Mouse (Mus musculus) granulocyte monocyte progenitor cell, adult 5-6 weeks (primary cell): Measurements from ENCODE around the gene Dnaja3. TPM values are rescaled to one million over a fixed set of nuclear protein-coding genes. Genes with fewer than 3 reads are reported as not detected.

Experiments used
- total RNA-seq, 2 experiments: library from RNA; stranded (forward) in 1 of 2; stranded (reverse) in 1 of 2; fragments of 200-712, 200-1000 nt in 1 of 2; fragments of >200 nt in 1 of 2; fragmentation: Nextera tagmentation in 1 of 2; gene quantifications; 2 replicates each; pipeline ENCODE4 v1.2.3; 2014 to 2017

The Dnaja3 gene
- total RNA-seq, 2 experiments from 2014 or later: 45.8 to 66.4 TPM

Other genes starting within 250 kb of the Dnaja3 start
- gene Adcy9, start 219.5 kb upstream of the Dnaja3 start, total RNA-seq (2014; fragmentation: Nextera tagmentation): 1.5 and 2.9 TPM in 2 replicates
- 2.5 and 4.7 TPM in 2 replicates for gene Adcy9, start 219.5 kb upstream of the Dnaja3 start, total RNA-seq (2017)
- gene Srl, start 98.2 kb upstream of the Dnaja3 start, total RNA-seq (2014; fragmentation: Nextera tagmentation): 16.1 and 16.3 TPM in 2 replicates
- 8.2 and 29.9 TPM in 2 replicates for gene Srl, start 98.2 kb upstream of the Dnaja3 start, total RNA-seq (2017)
- 34.8 and 46.6 TPM in 2 replicates for gene Tfap4, start 80.1 kb upstream of the Dnaja3 start, total RNA-seq (2014; fragmentation: Nextera tagmentation)
- gene Tfap4, start 80.1 kb upstream of the Dnaja3 start, total RNA-seq (2017): 36.4 and 47.6 TPM in 2 replicates
- 2.1 and 2.8 TPM in 2 replicates for gene Glis2, start 45.3 kb upstream of the Dnaja3 start, total RNA-seq (2014; fragmentation: Nextera tagmentation)
- 0.39 TPM in 1 of 2 replicates, not detected in the other for gene Glis2, start 45.3 kb upstream of the Dnaja3 start, total RNA-seq (2017)
- gene Pam16, start 15.0 kb upstream of the Dnaja3 start, total RNA-seq (2014; fragmentation: Nextera tagmentation): 42.3 and 113 TPM in 2 replicates
- 45.2 and 50.0 TPM in 2 replicates for gene Pam16, start 15.0 kb upstream of the Dnaja3 start, total RNA-seq (2017)
- gene Vasn, start within 50 bp of the Dnaja3 start, total RNA-seq (2014; fragmentation: Nextera tagmentation): not detected in 2 replicates
- 0.67 TPM in 1 of 2 replicates, not detected in the other for gene Vasn, start within 50 bp of the Dnaja3 start, total RNA-seq (2017)
- gene Coro7, start 39.8 kb downstream of the Dnaja3 start, total RNA-seq (2014; fragmentation: Nextera tagmentation): 115 and 187 TPM in 2 replicates
- 39.8 and 58.1 TPM in 2 replicates for gene Coro7, start 39.8 kb downstream of the Dnaja3 start, total RNA-seq (2017)
- 50.8 and 61.6 TPM in 2 replicates for gene Nmral1, start 79.4 kb downstream of the Dnaja3 start, total RNA-seq (2014; fragmentation: Nextera tagmentation)
- gene Nmral1, start 79.4 kb downstream of the Dnaja3 start, total RNA-seq (2017): 75.7 and 82.9 TPM in 2 replicates
- gene Hmox2, start 86.4 kb downstream of the Dnaja3 start, total RNA-seq (2014; fragmentation: Nextera tagmentation): 70.2 and 73.0 TPM in 2 replicates
- 77.2 and 95.9 TPM in 2 replicates for gene Hmox2, start 86.4 kb downstream of the Dnaja3 start, total RNA-seq (2017)
- gene Cdip1, start 150.3 kb downstream of the Dnaja3 start, total RNA-seq (2014; fragmentation: Nextera tagmentation): 22.2 and 26.0 TPM in 2 replicates
- gene Cdip1, start 150.3 kb downstream of the Dnaja3 start, total RNA-seq (2017): 11.4 and 13.1 TPM in 2 replicates
- gene 4930562C15Rik, start 195.4 kb downstream of the Dnaja3 start, total RNA-seq (2014; fragmentation: Nextera tagmentation): not detected in 2 replicates
- gene 4930562C15Rik, start 195.4 kb downstream of the Dnaja3 start, total RNA-seq (2017): 0.65 TPM in 1 of 2 replicates, not detected in the other
- gene Ubald1, start 240.3 kb downstream of the Dnaja3 start, total RNA-seq (2014; fragmentation: Nextera tagmentation): 37.0 and 39.8 TPM in 2 replicates
- 11.4 and 14.1 TPM in 2 replicates for gene Ubald1, start 240.3 kb downstream of the Dnaja3 start, total RNA-seq (2017)
- gene Mgrn1, start 246.3 kb downstream of the Dnaja3 start, total RNA-seq (2014; fragmentation: Nextera tagmentation): 28.3 and 33.5 TPM in 2 replicates
- gene Mgrn1, start 246.3 kb downstream of the Dnaja3 start, total RNA-seq (2017): 16.6 and 21.6 TPM in 2 replicates